Mouse (Mus musculus): ENCODE data around the gene Afmid. TPM values are rescaled to one million over a fixed set of nuclear protein-coding genes. Genes with fewer than 3 reads are reported as not detected.

The Afmid gene
- polyA plus RNA-seq, 2 experiments from 2014 or later = 23.5 to 24.7 TPM

DNA sequence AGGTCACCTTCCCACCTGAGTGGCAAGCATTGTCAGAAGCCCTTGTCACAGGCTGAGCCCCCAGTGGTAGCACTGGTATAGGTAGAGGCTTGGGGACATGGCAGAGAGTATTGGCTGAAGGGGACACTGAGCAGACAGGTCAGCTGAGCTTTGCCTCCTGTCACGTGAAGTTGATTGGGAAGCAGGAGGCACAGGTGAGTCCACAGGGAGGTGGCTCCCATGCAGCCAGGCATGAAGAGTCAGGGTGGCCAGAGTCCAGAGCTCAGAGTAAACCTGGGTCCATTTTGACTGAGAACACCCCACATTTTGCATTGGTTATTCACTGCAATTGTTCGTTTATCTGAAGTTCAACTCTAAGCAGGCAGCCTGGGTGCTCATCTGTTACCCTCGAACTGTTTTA, 27.2 kb downstream of the Afmid start:
- no peak for ATAC-seq

DNA sequence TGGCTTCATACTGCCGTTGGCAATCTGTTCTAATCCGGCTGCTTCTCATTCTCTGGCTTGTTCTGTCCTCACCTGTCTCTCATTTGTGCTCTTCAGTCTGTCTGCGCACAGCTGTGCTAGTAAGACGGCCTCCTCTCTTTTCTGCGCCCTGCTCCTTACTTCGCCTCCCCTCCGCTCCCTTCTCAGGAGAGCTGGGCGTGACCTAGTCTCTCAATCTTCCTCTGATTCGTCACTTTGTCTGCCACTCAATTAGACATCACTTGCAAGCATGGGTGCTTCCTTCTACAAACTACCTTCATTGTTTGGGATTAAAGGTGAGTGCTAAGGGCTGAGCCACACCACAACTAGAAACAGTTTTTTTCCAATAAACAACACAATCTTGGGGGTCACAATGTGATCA, 28.5 kb downstream of the Afmid start:
- ATAC-seq = no peak

DNA sequence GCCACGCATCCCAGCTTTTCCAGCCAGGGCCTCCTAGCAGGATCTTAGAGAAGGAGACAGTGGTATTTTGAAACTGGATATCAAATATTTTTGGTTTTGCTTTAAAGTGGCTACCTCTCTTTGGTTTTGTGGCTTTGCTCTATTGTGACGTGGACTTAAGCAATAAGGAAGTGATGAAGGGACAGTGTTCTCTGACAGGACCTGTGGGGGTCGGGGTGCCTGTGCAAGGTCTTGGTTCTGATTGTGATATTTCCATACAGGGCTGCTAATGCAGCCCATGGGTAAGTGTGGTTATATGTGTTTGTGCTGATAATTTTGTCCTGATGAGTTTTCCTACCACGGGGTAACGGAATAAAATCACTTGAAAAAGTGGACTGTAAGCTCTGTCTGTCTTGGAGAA, 29.6 kb downstream of the Afmid start:
- no peak for ATAC-seq

DNA sequence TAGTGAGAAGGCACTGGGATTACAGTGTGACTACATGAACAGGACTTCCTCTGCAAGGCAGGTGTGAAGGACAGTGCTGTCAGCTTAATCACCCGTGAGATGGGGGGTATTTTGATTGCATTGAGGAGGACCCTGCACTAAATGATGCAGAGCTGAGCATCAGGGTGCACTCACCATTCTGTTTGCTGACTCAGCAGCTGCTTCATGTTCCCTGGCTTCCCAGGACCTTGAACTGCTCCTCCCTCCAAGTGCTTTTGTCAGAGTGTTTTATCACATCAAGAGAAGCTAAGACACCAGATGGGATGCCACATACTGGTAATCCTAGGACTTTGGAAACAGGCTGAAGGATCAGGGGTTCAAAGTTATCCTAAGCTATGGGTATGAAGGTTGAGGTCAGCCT, 30.3 kb downstream of the Afmid start:
- ATAC-seq = no peak

DNA sequence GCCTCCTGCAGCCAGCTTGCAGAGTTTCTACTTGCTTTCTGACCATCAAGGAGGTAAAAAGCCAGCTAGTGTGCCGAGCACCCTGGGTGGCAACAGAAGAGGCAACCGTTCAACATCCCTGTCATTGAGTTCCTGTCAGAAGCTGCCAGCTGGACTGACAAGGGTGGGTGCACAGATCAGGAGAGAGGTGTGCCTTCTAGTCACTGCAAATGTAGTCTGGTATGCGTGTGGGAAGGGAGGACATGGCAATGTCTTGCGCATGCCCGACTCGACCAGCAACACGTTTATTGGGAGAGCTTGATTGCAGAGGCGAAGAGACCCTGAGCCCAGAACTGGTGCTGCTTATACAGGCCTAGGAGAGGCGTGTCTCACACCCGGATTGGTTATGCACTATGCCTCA, 31.7 kb downstream of the Afmid start:
- no peak for ATAC-seq

DNA sequence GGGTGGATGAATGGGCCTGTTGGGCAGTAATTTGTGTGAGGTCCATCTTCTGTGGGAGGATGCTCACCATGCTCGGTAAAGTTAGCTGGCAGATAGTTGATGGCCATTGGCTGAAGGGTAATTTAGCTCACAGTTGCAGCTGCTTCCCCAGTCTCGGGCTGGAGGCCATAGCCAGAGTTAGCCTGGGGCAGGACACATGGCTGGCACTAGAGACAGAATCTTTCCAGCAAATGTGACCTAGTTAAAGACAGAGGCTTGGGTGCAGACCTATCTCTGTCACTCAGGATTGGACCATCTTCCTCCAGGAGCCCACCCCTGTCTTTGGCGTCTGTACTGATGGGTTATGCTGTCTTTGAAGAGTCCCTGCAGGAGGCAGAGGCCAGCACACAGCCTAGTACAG, 32.7 kb downstream of the Afmid start:
- ATAC-seq = no peak

DNA sequence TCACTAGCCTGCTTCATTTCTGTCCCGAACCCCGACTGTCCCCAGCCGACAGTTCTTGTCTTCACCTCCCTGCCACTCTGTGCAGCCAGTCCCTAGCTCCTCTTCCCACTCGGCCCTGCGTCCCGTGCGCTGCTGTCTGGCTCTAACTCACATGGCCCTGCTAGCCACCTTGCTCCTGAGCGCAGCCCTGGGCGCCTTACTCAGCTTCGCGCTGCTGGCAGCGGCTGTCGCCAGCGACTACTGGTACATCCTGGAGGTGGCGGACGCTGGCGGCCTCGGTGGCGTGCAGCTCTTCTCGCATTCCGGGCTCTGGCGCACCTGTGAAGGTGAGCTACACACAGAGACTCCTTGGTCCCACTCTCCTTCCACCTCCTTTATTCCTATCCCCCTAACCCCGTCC, 34.9 kb downstream of the Afmid start, which contains the start of gene Tmem235:
Tmem235 (plus strand) TSS at position 152 of the 400 bp plus-strand sequence.
- no peak for ATAC-seq

DNA sequence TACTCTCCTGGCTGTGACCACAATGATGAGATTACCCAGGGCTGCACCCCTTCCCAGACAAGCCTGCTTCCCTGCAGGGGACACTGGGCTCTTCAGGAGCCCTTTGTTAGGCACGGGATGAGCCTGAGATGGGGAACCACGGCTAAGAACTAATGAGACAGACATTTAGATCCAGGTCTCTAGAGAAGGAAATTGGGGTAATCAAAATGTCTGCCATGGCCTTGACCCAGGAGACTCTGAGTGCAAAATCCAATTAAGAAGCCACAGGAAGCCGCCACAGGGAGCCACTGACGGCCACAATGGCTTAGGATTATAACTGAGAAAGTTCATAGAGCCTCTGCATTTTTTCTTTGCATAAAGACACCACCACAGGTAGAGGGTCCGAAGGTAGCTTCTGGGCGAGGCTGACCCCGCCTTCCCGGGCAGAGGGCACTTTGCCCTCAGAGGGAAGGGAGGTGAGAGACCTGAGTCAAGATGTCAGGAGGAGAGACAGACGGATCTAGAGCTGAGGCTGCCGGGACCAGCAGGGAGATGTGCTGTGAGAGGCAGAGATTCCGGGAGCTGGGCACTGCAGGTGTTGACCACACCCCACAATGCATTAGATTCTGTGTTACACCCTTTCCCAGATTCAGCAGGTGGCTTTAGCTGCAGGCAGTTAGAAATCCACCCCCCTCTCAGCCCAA, 37.6 kb downstream of the Afmid start:
- ATAC-seq = no peak

DNA sequence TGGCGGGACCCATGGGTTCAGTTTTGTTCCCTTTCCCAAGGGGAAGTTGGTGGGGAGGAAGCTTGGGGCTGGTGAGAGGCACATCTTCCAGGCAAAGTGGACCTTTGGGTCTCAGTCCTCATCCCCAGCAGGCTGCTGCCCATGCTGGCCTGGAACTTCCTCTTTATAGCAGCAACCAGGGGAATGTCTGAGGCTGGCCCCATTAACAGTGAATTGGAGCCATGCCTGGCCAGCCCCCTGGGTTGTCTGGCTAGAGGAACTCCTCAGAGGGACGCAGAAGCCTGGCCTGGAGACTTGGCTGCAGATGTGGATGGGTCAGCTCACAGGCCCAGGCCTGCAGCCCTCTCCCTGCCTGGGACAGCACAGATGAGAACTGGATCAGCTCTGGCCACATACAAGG, 39.1 kb downstream of the Afmid start:
- ATAC-seq = no peak

DNA sequence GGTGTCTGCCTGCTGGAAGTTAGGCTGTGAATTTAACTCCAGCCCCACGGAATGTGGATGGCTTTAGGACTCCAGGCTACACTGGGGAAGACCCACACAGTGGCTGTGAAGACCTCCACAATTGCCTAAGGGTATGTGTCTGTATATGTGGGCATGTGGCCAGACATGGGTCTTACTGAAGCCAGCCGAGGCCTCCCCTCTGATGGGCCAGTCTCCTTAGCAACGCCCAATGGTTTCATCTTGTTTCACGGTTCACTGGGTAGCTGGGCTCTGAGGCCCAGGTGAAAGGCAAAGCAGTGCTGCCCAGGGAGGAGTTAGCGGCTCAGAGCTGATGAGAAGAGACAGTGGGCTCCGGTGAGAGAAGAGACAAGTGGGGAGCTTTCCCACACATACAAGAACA, 40.3 kb downstream of the Afmid start:
- ATAC-seq = no peak

DNA sequence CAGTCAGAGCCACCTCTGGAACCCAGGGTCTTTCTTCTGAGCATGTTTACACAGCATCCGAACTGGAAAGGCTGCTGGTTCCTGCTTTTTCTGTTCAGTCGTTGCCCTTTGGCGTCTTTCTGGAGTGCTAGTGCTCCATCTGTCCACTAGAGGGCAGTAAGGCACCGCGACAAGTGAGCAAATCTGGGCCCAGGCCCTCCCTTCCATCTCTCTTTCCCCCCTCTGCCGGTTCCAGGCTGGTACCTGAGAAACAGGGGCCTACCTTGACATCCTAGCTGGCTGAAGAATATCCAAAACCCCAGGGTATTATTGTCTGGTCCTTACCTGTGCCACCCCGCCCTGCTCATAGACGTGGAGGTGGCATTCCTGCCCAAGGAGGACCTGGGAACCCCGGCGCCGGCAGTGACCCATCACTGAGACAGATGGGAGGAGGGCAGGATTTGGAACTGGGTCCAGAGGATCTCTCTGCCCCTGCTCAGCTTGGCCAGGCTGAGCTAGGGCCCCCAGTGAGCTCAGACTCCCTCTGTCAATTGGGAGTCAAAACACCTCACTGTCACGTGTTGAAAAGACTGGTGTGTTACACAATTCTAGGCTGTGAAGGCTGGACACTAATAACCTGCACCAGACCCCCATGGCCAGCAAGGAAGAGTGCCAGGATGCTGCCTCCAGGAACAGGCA, 45.1 kb downstream of the Afmid start:
- ATAC-seq = no peak

DNA sequence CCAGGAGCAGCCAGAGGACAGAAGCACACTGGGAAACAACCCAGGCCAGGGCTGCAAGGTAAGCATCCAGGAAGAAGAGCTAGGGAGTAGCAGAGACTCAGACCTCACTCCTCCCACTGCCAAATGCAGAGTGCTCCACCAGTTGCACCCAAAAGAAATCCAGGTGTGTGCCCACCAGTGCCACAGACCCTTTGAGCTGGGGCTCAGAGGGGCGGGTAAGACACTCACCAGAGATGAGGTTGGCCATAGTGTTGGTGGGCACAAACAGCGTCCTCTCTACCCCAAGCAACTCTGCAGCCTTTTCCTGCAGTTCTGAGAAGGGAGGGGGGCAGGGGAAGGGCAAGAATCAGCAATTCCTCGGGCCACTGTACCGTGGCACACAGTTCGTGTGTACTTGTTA, 45.7 kb downstream of the Afmid start:
- ATAC-seq = no peak

DNA sequence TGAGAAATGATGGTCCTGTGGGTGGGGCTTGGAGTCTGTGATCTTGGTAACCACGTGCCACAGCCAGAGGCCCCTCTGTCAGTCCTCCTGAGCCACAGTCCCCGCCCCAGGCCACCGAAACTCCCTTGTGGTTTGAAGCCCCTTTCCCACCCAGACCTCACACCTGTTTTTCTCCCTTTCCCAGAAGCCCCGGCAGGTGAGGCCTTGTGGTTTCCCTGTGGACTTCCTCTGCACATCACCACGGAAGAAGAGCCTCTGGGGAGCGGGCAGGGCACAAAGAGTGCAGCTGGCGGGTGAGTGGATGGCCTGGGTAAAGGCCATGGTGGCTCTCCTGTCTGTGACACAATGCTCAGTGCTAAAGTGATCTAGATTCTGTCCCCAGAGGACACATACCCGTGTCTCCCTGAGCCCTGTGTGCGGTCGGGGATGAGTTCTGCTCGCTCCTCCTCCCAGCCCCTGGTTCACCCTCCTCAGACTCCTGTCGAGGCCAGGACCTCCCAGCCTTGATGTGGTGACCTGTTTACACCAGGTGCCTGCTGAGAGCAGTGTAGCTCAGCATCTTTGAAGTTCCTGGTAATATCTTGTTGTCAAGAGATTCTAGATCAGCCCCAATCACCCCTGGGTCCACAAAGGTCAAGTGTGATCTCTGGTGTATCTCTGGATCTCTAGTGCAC, 46.3 kb downstream of the Afmid start:
- peak; percentile 77 for ATAC-seq

DNA sequence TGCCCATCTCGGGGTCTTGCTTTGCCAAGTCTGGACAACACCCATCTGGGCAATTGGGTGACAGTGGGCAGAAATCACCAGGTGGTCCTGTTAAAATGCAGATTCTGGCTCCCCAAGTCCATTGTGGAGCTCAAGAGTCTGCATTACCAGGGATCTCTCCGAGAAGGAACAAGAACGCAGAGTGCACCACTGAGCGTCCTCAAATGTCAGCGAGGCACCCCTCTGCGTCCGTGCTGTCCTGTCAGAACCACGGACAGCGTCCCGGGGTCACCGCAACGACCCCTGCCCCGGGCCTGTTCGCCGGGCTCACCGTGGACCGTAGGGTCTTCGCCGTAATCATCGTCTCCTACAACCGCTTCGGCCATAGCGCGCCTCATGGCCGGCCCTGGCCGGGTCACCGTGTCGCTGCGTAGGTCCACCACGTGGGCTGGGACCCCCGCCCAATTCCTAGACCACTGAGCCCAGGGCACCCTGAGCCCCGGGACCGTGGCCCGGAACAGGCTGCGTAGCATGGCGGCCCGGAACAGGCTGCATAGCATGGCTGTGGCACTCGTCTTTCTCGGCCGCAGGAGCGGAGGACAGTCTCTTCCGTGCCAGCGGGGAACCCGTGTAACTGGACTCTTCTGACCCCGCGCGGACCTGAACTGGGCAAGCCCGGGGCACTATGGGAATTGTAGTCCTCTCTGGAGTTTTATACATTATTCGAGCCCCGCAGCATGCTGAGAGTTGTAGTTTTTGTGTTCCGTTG, 47.3 kb downstream of the Afmid start, which contains the start of gene Tha1:
Tha1 (minus strand) TSS at position 621 of the 748 bp plus-strand sequence.
- no peak for ATAC-seq

DNA sequence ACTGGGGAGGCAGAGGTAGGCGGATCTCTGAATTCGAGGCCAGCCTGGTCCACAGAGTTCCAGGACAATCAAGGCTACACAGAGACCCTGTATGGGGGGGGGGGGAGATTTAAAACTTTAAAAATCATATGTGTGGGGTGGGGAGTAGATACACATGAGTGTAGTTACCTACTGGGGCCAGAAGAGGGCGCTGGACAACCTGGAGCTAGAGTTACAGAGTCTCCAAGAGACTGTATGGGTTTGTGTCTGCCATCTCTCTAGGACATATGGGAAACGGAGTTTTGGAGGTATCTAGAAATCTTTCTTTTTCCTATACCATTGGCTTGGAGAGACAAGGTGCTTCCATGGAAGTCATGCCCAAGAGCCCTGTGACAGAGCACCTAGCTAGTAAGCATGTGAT, 48.7 kb downstream of the Afmid start:
- no peak for ATAC-seq

DNA sequence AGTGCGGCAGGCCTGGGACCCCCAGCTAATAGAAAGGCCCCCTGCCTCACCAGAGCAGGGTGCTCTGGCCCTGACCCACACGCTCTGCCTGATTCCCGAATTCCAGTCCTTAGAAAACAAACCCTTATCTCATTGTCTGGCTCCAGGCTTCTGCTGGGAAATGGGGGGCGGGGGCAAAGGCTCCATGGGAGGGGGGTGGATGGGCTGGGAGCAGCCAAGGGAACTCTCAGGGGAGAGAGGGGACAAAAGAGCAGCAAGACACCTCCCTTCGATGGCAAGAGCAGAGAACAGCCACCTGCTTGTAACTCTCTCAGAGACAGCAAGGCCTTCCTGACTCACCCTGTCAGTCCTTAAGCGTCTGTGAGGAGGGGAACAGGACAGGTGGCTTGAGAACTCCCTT, 50.0 kb downstream of the Afmid start:
- no peak for ATAC-seq

DNA sequence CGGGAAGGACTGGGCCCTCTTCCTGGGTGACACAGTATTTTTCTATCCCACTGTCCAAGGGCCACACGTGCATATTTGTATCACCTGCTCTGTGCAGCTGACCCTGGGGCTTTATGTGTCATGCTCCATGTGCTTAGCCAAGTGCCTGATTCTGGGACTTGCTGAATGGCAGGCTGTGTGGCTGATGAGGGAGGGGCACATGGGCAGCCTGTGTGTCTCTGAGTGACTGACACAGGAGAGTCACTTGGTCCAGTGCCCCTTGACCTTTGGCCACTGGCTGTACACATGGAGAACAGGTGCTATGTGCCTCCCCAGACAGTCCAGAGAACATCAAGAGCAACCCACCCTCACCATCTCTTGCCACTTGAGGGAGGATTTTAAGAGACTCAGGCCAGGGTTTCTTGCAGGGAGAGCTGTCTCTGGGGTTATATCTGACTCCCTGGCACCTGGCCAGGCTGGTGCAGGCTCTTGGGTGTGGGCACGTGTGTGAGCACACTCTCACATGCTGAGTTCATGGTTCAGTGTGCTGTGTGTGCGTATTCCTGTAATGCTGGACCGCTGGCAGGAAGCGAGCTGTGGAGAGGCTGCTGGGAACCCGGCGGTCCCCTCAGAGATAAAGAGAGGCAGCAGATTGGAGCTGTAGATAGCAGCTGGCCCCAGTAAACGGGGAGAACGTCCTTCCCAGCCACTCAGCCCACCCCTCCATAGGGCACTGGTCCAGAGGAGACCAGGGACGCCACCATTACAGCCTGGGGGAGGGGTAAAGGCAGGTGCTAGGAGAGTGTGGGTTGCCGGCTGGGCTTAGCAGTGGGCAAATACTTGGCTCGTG, 52.4 kb downstream of the Afmid start:
- peak; percentile 93 for ATAC-seq

DNA sequence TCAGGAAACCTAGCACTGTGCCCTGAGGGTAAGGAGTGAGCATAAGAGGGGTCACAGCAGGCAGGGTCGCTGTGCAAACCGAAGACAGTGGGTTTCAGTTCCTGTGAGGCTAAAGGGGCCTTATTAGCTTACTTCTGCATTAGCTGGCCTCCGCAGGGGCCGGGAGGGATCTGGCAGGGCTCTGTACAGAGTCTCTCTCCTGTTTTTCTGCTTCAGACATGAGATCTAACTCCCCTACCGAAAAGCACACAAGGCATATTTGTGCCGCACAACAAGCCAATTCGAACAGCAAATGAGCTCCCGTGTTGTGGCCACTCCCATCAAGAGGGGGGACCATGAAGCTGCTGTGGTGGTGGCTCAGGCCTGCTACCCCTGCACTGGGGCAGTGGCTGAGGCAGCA, 53.2 kb downstream of the Afmid start:
- no peak for ATAC-seq

DNA sequence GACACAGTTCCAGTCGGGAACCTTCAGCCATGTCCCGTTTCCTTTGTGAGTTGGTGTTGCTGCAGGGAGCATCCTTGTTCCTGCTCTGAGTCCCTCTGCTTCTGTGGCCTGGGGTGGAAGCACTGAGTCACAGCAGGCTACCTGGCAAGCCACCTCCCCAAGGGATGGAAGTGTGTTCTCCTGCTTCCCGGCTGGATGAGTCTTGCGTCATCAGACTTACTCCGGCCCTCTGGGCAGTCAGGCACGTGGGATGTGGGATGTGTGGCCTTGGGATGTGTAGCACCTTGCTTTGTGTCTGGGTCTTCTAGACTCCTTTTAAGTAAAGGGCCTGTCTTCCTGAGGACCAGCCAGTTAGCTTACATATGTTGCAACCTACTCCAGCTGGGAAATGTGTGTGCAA, 54.0 kb downstream of the Afmid start:
- no peak for ATAC-seq

DNA sequence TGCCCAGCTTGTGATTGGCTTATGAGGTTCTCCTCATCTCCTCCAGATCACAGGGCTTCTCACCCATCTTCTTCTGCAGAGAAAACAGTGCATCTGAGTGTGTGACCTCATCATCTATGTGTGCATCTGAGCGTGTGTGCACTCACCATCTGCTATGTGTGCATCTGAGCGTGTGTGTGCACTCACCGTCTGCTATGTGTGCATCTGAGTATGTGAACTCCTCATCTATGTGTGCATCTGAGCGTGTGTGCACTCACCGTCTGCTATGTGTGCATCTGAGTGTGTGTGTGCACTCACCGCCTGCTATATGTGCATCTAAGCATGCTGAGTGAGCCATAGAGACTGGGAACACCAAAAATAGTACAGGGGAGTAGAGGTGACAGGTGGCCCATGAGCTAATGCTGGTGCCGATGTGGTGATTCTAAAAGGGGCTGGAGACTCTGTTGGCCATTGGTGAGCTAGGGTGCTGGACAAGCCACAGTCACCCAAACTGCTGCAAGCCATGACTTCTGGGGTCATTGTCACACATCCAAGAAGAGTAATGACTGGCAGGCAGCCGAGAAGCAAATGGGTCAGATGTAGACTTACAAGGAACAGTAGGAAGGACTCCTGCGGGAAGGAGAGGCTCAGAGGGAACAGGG, 54.7 kb downstream of the Afmid start:
- no peak for ATAC-seq

DNA sequence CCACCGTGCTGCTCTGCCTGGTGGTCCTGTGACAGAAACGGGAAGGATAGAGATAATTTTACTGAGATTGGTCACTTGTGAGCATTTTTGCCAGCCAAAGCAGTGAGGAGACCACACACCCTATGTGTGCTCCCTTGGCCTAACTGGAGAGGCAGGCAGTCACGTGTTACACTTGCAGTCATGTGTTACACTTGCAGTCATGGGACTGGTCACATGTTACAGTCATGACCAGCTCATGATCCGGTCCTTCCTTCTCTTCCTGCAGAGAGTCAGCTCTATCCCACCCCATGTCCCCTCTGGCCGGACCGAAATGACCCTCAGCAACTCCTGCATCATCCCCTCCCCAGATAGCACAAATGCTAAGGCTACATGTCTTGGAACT, 55.2 kb downstream of the Afmid start:
- ATAC-seq = no peak

DNA sequence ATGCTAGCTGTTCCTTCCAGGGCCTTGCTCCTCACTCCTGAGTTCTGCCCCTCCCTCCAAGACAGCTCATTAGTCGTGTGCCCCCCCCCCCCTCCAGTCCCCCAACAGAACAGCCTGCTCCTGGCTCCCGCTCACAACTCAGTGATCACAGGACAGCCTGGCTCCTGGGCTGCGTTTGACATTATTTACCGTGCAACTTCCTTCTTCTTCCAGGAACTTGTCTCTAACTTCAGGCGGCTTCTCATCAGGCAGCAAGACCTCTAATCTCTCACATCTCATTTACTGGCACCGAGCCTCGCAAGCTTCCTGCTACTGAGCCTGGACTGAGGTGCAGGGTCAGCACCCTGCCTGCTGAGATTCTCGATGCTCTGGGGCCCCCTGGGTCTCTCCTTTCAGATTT, 56.1 kb downstream of the Afmid start:
- ATAC-seq = peak; percentile 28
